Mouse (Mus musculus): ENCODE data around the gene Clec2g.

DNA sequence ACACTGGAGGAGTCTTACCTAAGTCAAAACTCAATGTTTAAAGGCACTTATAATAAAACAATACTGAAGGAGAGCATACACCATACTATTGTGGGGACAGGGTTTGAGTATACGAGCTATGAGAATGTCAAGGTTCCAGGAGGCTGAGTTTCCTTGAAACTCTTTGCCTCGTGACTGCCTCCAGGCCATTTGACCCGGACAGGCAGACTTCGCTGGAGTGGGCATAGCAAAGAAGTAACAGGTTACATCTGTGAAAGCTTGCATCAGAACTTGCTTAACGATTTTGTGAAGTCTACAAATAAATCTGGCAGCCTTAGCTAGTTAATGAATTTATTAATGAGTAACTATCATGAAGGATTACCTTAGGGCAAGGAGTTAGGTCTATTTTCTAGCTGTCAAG is 60.6 kb downstream of the Clec2g start:
- TF ChIP-seq POLR2AphosphoS2 (IDR thresholded peaks at IDR 0.05; ENCODE audit: low read length) (no peak), CTCF (IDR thresholded peaks at IDR 0.05 in 2 of 3, conservative IDR thresholded peaks at IDR 0.05 in 1 of 3; ENCODE audit: control insufficient read depth in 1 of 3, insufficient read depth in 1 of 3, low read depth in 2 of 3, low read length in 3 of 3, poor library complexity in 1 of 3, severe bottlenecking in 1 of 3) (no peak), BHLHE40 (IDR thresholded peaks at IDR 0.05; ENCODE audit: borderline replicate concordance, low read depth, low read length) (no peak), TAL1 (IDR thresholded peaks at IDR 0.05; ENCODE audit: low read length) (no peak), ZC3H11A (IDR thresholded peaks at IDR 0.05; ENCODE audit: low read depth, low read length) (no peak), POLR2A (IDR thresholded peaks at IDR 0.05; ENCODE audit: control insufficient read depth in 1 of 2, insufficient read depth in 1 of 2, low read depth in 1 of 2, low read length in 2 of 2, poor library complexity in 1 of 2) (no peak)

All from MEL (cell line).